Comparison of ENCODE assay signal across 9 mouse cellular contexts in genomic region chr19:46149091-46149490, GRCm38 (mm10). TPM values are rescaled to one million over a fixed set of nuclear protein-coding genes. Genes with fewer than 3 reads are reported as not detected.
DNase-seq lines count a peak whose midpoint lies in the region; ATAC-seq and TF ChIP-seq lines count a peak whose summit lies in the region.
"Had no signal": no experiment of that assay in that cellular context is flagged by ENCODE, and none has a peak within 500 bp of the region (broad histone marks: within the 10 kb centered on the region; RNA-seq: fewer than 3 reads in every experiment).

No protein-coding gene starts in this region.

- ATAC-seq in hindbrain, embryonic 13.5 days (ENCODE audit: low FRiP score) = no peak
- no peak for ATAC-seq in liver, postnatal 0 days
- ATAC-seq in CD4-positive, CD25-positive, alpha-beta regulatory T cell, adult 4 months = no peak

- peaks cover 0 to 13% of the 10 kb centered on the region in 2 experiments; a peak in 2 of 4 replicates for H3K36me3 ChIP-seq in MEL (ENCODE audit: control insufficient read depth in 1 of 2, insufficient read depth in 2 of 2, low read length in 2 of 2)
- H3K36me3 ChIP-seq in hindbrain, embryonic 13.5 days = no peaks in the 10 kb centered on the region
- H3K36me3 ChIP-seq in liver, postnatal 0 days (replicated peaks; ENCODE audit: insufficient read depth, low read length) = no peaks in the 10 kb centered on the region

- no peak for TF ChIP-seq CTCF in MEL (IDR thresholded peaks at IDR 0.05 in 2 of 3, conservative IDR thresholded peaks at IDR 0.05 in 1 of 3; ENCODE audit: control insufficient read depth in 1 of 3, insufficient read depth in 1 of 3, low read depth in 2 of 3, low read length in 3 of 3, poor library complexity in 1 of 3, severe bottlenecking in 1 of 3)
- no peak for TF ChIP-seq CTCF in liver, postnatal 0 days (IDR thresholded peaks at IDR 0.05; ENCODE audit: low read depth)

- DNase-seq in heart, adult 11 months = peak; percentile 77
- DNase-seq in heart, postnatal 25 days (ENCODE audit: low spot score) = no peak
- peak; percentile 29 for DNase-seq in MEL (ENCODE audit: low read depth, low spot score)
- no peak for DNase-seq in liver, postnatal 0 days
- DNase-seq in spleen, postnatal 10 days (ENCODE audit: low spot score in 2 of 2) = no peak
- no peak for DNase-seq in adipocyte (ENCODE audit: low spot score)

- 24% methylated on average over 12 of the region's 12 CpGs for WGBS in hindbrain, embryonic 13.5 days
- 36% methylated on average over 12 of the region's 12 CpGs for WGBS in liver, postnatal 0 days (ENCODE audit: insufficient replicate concordance)

- intact Hi-C loops in heart, postnatal 25 days (cut with DNase I) = no loop called here

- TF ChIP-seq RAD21 in MEL (IDR thresholded peaks at IDR 0.05; ENCODE audit: low read depth, low read length) = no peak

- no peak for TF ChIP-seq POLR2A in MEL (IDR thresholded peaks at IDR 0.05; ENCODE audit: control insufficient read depth in 1 of 2, insufficient read depth in 1 of 2, low read depth in 1 of 2, low read length in 2 of 2, poor library complexity in 1 of 2)

- no peak overlapping the region for H3K9ac ChIP-seq in MEL (ENCODE audit: control insufficient read depth, low read depth, low read length, poor library complexity, severe bottlenecking)
- H3K9ac ChIP-seq in hindbrain, embryonic 13.5 days = 0 out of 2 replicates have a peak overlapping the region, but pooled peaks have one; percentile 5
- H3K9ac ChIP-seq in liver, postnatal 0 days (replicated peaks) = no peak overlapping the region

- H3K4me3 ChIP-seq in MEL (ENCODE audit: control insufficient read depth in 1 of 2, insufficient read depth in 1 of 2, low read depth in 2 of 2, low read length in 2 of 2) = peak overlapping the region in 1 of 2 experiments; percentile 77; a peak in 2 of 4 replicates
- H3K4me3 ChIP-seq in hindbrain, embryonic 13.5 days = peak overlapping the region; percentile 47
- peak overlapping the region; percentile 53; the same call in 1 of the 2 replicates for H3K4me3 ChIP-seq in liver, postnatal 0 days (ENCODE audit: low read depth, low read length)

- H3K27ac ChIP-seq in MEL (ENCODE audit: control insufficient read depth, low read depth, low read length) = no peak overlapping the region
- no peak overlapping the region for H3K27ac ChIP-seq in hindbrain, embryonic 13.5 days
- no peak overlapping the region for H3K27ac ChIP-seq in liver, postnatal 0 days (ENCODE audit: low read depth)
- H3K27ac ChIP-seq: layer of hippocampus, adult 2 months had no signal

- H3K27me3 ChIP-seq in MEL (ENCODE audit: control insufficient read depth in 1 of 2, insufficient read depth in 2 of 2, low read length in 2 of 2) = peaks cover 4 to 10% of the 10 kb centered on the region in 2 experiments
- peaks cover 70% of the 10 kb centered on the region for H3K27me3 ChIP-seq in hindbrain, embryonic 13.5 days
- H3K27me3 ChIP-seq in liver, postnatal 0 days (ENCODE audit: insufficient read depth, low read length) = peaks cover 68% of the 10 kb centered on the region

- TF ChIP-seq EP300 in MEL (IDR thresholded peaks at IDR 0.05; ENCODE audit: low read depth in 1 of 2, low read length in 2 of 2) = no peak
- no peak for TF ChIP-seq EP300 in liver, postnatal 0 days (IDR thresholded peaks at IDR 0.05; ENCODE audit: low read depth)

- peaks cover 3 to 14% of the 10 kb centered on the region in 2 experiments for H3K4me1 ChIP-seq in MEL (ENCODE audit: control insufficient read depth in 1 of 2, insufficient read depth in 2 of 2, low read length in 2 of 2)
- H3K4me1 ChIP-seq in hindbrain, embryonic 13.5 days (replicated peaks) = peaks cover 37% of the 10 kb centered on the region
- H3K4me1 ChIP-seq in liver, postnatal 0 days (ENCODE audit: insufficient read depth) = peaks cover 28% of the 10 kb centered on the region

- no peaks in the 10 kb centered on the region for H3K9me3 ChIP-seq in MEL (replicated peaks; ENCODE audit: insufficient read depth, low read length)
- H3K9me3 ChIP-seq in hindbrain, embryonic 13.5 days = no peaks in the 10 kb centered on the region
- H3K9me3 ChIP-seq in liver, postnatal 0 days (ENCODE audit: low read length) = no peaks in the 10 kb centered on the region

- peak overlapping the region; percentile 83 for H3K4me2 ChIP-seq in hindbrain, embryonic 13.5 days
- H3K4me2 ChIP-seq in liver, postnatal 0 days (ENCODE audit: low read depth, low read length) = peak overlapping the region; percentile 86

- peaks cover 17% of the 10 kb centered on the region for H3K79me2 ChIP-seq in MEL (ENCODE audit: control insufficient read depth, insufficient read depth, low read length, poor library complexity)

TF ChIP-seq in MEL, 35 proteins besides CTCF, POLR2A, EP300 and RAD21:
- TF ChIP-seq KAT2A (conservative IDR thresholded peaks at IDR 0.05; ENCODE audit: low read depth, low read length) (no peak), SMC3 (IDR thresholded peaks at IDR 0.05; ENCODE audit: low read depth, low read length) (no peak), E2F4 (IDR thresholded peaks at IDR 0.05; ENCODE audit: borderline replicate concordance, low read depth, low read length) (no peak), ZNF384 (IDR thresholded peaks at IDR 0.05; ENCODE audit: low read depth, low read length) (no peak), HCFC1 (IDR thresholded peaks at IDR 0.05; ENCODE audit: low read depth, low read length) (no peak), ETS1 (IDR thresholded peaks at IDR 0.05; ENCODE audit: low read depth, low read length) (no peak), NRF1 (IDR thresholded peaks at IDR 0.05; ENCODE audit: insufficient read depth, low read depth, low read length, poor library complexity, severe bottlenecking) (no peak), ZC3H11A (IDR thresholded peaks at IDR 0.05; ENCODE audit: low read depth, low read length) (no peak), BHLHE40 (IDR thresholded peaks at IDR 0.05; ENCODE audit: borderline replicate concordance, low read depth, low read length) (no peak), POLR2AphosphoS2 (IDR thresholded peaks at IDR 0.05; ENCODE audit: low read length) (no peak), TCF12 (IDR thresholded peaks at IDR 0.05; ENCODE audit: low read depth, low read length) (no peak), GATA1 (IDR thresholded peaks at IDR 0.05; ENCODE audit: low read depth, low read length) (no peak), SIN3A (IDR thresholded peaks at IDR 0.05; ENCODE audit: low read length) (no peak), MAFK (IDR thresholded peaks at IDR 0.05; ENCODE audit: borderline replicate concordance, low read depth, low read length) (no peak), MAX (IDR thresholded peaks at IDR 0.05; ENCODE audit: low read length) (no peak), ZMIZ1 (IDR thresholded peaks at IDR 0.05; ENCODE audit: low read depth, low read length) (no peak), ELF1 (IDR thresholded peaks at IDR 0.05; ENCODE audit: low read depth, low read length) (no peak), RCOR1 (IDR thresholded peaks at IDR 0.05; ENCODE audit: low read depth, low read length) (no peak)
TF ChIP-seq in MEL: peak in this region for 0.

RNA-seq across cellular contexts. Expression of gene Pitx3, which starts 1.0 kb away (rescaled TPM):
- under 1 TPM; 0.42 to 0.61 TPM for total RNA-seq in heart, postnatal 25 days (2021)
- total RNA-seq in MEL (2012; rRNA removed) = 0.08 and 0.10 TPM in 2 replicates
- under 1 TPM in 1 of 2 experiments, not detected in 1; 0.28 TPM for polyA plus RNA-seq in MEL (2012; ENCODE audit: insufficient read depth in 1 of 2, insufficient read length in 2 of 2, low read depth in 1 of 2, low replicate concordance in 2 of 2, missing spikeins in 1 of 2)
- 0.23 and 0.31 TPM in 2 replicates for polyA plus RNA-seq in hindbrain, embryonic 13.5 days (2015; fragmentation: Nextera tagmentation; extraction: Ambion mirVana)
- polyA plus RNA-seq in liver, postnatal 0 days (2015; fragmentation: Nextera tagmentation; extraction: Ambion mirVana) = 0.19 TPM in 1 of 2 replicates, not detected in the other
- polyA plus RNA-seq in CD4-positive, CD25-positive, alpha-beta regulatory T cell, adult 4 months (2017; shearing (Covaris generic)) = not detected
- total RNA-seq: layer of hippocampus, adult 2 months had no signal

RNA-seq across cellular contexts. Expression of gene Gbf1, which starts 3.2 kb away (rescaled TPM):
- total RNA-seq in heart, postnatal 25 days (2021) = 10 to 100 TPM; 44.1 to 49.0 TPM
- 20.1 and 23.7 TPM in 2 replicates for total RNA-seq in MEL (2012; rRNA removed)
- polyA plus RNA-seq in MEL (2012; ENCODE audit: insufficient read depth in 1 of 2, insufficient read length in 2 of 2, low read depth in 1 of 2, low replicate concordance in 2 of 2, missing spikeins in 1 of 2) = 100 to 1,000 TPM in 1 of 2 experiments, 10 to 100 TPM in 1; 54.1 to 400 TPM
- 71.6 and 80.4 TPM in 2 replicates for polyA plus RNA-seq in hindbrain, embryonic 13.5 days (2015; fragmentation: Nextera tagmentation; extraction: Ambion mirVana)
- 9.8 and 12.0 TPM in 2 replicates for polyA plus RNA-seq in liver, postnatal 0 days (2015; fragmentation: Nextera tagmentation; extraction: Ambion mirVana)
- polyA plus RNA-seq in CD4-positive, CD25-positive, alpha-beta regulatory T cell, adult 4 months (2017; shearing (Covaris generic)) = 10 to 100 TPM; 23.8 to 33.5 TPM

RNA-seq across cellular contexts. Expression of gene Elovl3, which starts 17.4 kb away (rescaled TPM):
- under 1 TPM in 1 of 2 experiments, not detected in 1; 0.22 TPM for total RNA-seq in heart, postnatal 25 days (2021)
- total RNA-seq in MEL (2012; rRNA removed) = 1.2 and 1.4 TPM in 2 replicates
- 1 to 10 TPM in 1 of 2 experiments, not detected in 1; 2.3 TPM for polyA plus RNA-seq in MEL (2012; ENCODE audit: insufficient read depth in 1 of 2, insufficient read length in 2 of 2, low read depth in 1 of 2, low replicate concordance in 2 of 2, missing spikeins in 1 of 2)
- polyA plus RNA-seq in hindbrain, embryonic 13.5 days (2015; fragmentation: Nextera tagmentation; extraction: Ambion mirVana) = not detected in 2 replicates
- polyA plus RNA-seq in liver, postnatal 0 days (2015; fragmentation: Nextera tagmentation; extraction: Ambion mirVana) = 0.24 and 0.26 TPM in 2 replicates
- not detected for polyA plus RNA-seq in CD4-positive, CD25-positive, alpha-beta regulatory T cell, adult 4 months (2017; shearing (Covaris generic))
- total RNA-seq: layer of hippocampus, adult 2 months had no signal

Comparison
In these comparisons a context has a peak if more than half of its experiments do, and no peak if none do; other contexts are left out.
1. DNase-seq: peak in heart, adult 11 months (single experiment) and MEL (single experiment); none in heart, postnatal 25 days (single experiment), liver, postnatal 0 days (single experiment), spleen, postnatal 10 days (0 of 2) and adipocyte (single experiment).